8 mouse cellular contexts compared by ENCODE assay signal in the genomic region with DNA sequence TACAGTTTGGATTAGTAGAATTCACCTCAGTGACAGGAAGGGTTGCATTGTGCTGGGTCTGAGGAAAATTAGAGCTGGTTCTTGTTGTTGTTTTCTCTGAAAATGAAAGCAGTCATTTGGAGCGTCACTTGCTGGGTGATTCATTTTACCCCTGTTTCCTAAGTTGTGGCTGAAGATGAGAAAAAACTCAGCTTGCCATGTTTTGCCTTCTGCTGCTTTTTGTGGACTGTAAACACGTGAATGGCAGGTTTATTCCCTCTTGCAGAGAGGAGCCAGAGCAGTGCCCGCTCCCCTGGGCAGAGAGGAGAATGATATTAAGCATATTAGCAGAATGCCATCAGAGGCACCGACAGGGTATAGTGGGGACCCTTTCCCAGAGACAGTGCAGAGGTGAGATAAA.
DNase-seq lines count a peak whose midpoint lies in the region; ATAC-seq and TF ChIP-seq lines count a peak whose summit lies in the region.

No protein-coding gene starts in this region.

- peaks cover 70% of the 10 kb centered on the region for H3K79me2 ChIP-seq in C2C12 (ENCODE audit: control insufficient read depth, insufficient read depth)

- H3K36me3 ChIP-seq in C2C12 (ENCODE audit: control insufficient read depth, insufficient read depth), result no peaks in the 10 kb centered on the region
- no peaks in the 10 kb centered on the region for H3K36me3 ChIP-seq in forebrain, embryonic 12.5 days (replicated peaks)
- no peaks in the 10 kb centered on the region for H3K36me3 ChIP-seq in limb, embryonic 15.5 days
- no peaks in the 10 kb centered on the region for H3K36me3 ChIP-seq in stomach, embryonic 15.5 days

- DNase-seq in gastrocnemius, adult 2 months, result no peak
- DNase-seq in gastrocnemius, adult 18-20 months (ENCODE audit: low spot score), result no peak
- no peak for DNase-seq in cerebellum, adult 8-10 months
- no peak for DNase-seq in ovary, postnatal 14 days (ENCODE audit: low spot score)

- H3K79me3 ChIP-seq in C2C12 (ENCODE audit: low read depth), result peaks cover 55% of the 10 kb centered on the region

- H3K27ac ChIP-seq in gastrocnemius, adult 2 months, result peak overlapping the region; percentile 94
- 0 out of 2 replicates have a peak overlapping the region, but pooled peaks have one; percentile 46 for H3K27ac ChIP-seq in forebrain, embryonic 12.5 days
- H3K27ac ChIP-seq in limb, embryonic 15.5 days, result no peak overlapping the region
- H3K27ac ChIP-seq in stomach, embryonic 15.5 days, result peak overlapping the region; percentile 35; the same call in 1 of the 2 replicates

- peak overlapping the region; percentile 65 for H3K4me2 ChIP-seq in forebrain, embryonic 12.5 days
- peak overlapping the region; percentile 49 for H3K4me2 ChIP-seq in limb, embryonic 15.5 days
- H3K4me2 ChIP-seq in stomach, embryonic 15.5 days, result peak overlapping the region; percentile 53

- TF ChIP-seq CTCF in gastrocnemius, adult 2 months (IDR thresholded peaks at IDR 0.05), result no peak
- TF ChIP-seq CTCF in C2C12 (IDR thresholded peaks at IDR 0.05; ENCODE audit: control insufficient read depth, insufficient read depth, insufficient read length), result no peak

- 6% methylated on average over 4 of the region's 4 CpGs for WGBS in forebrain, embryonic 12.5 days
- 13% methylated on average over 4 of the region's 4 CpGs for WGBS in limb, embryonic 15.5 days
- WGBS in stomach, embryonic 15.5 days, result 13% methylated on average over 4 of the region's 4 CpGs

- H3K27me3 ChIP-seq in C2C12 (ENCODE audit: control insufficient read depth, insufficient read depth, insufficient read length), result no peaks in the 10 kb centered on the region
- H3K27me3 ChIP-seq in forebrain, embryonic 12.5 days, result no peaks in the 10 kb centered on the region
- H3K27me3 ChIP-seq in limb, embryonic 15.5 days, result no peaks in the 10 kb centered on the region
- H3K27me3 ChIP-seq in stomach, embryonic 15.5 days (replicated peaks), result no peaks in the 10 kb centered on the region

- H3K4me3 ChIP-seq in gastrocnemius, adult 2 months, result peak overlapping the region; percentile 90
- H3K4me3 ChIP-seq in C2C12 (ENCODE audit: insufficient read depth, poor library complexity, severe bottlenecking), result no peak overlapping the region
- peak overlapping the region; percentile 57 for H3K4me3 ChIP-seq in forebrain, embryonic 12.5 days (replicated peaks)
- peak overlapping the region; percentile 50 for H3K4me3 ChIP-seq in limb, embryonic 15.5 days
- peak overlapping the region; percentile 25 for H3K4me3 ChIP-seq in stomach, embryonic 15.5 days (replicated peaks)

- no peaks in the 10 kb centered on the region for H3K9me3 ChIP-seq in forebrain, embryonic 12.5 days
- H3K9me3 ChIP-seq in limb, embryonic 15.5 days, result no peaks in the 10 kb centered on the region
- H3K9me3 ChIP-seq in stomach, embryonic 15.5 days, result no peaks in the 10 kb centered on the region

- no peak for ATAC-seq in forebrain, embryonic 12.5 days (ENCODE audit: low FRiP score)
- no peak for ATAC-seq in limb, embryonic 15.5 days (ENCODE audit: insufficient number of reproducible peaks, low FRiP score, low TSS enrichment, low read depth)
- no peak for ATAC-seq in stomach, embryonic 15.5 days (ENCODE audit: insufficient read depth, low FRiP score, low read depth)

- peaks cover 42% of the 10 kb centered on the region for H3K4me1 ChIP-seq in forebrain, embryonic 12.5 days
- peaks cover 29% of the 10 kb centered on the region for H3K4me1 ChIP-seq in limb, embryonic 15.5 days
- H3K4me1 ChIP-seq in stomach, embryonic 15.5 days, result peaks cover 22% of the 10 kb centered on the region

- H3K9ac ChIP-seq in forebrain, embryonic 12.5 days, result peak overlapping the region; percentile 49
- no peak overlapping the region for H3K9ac ChIP-seq in limb, embryonic 15.5 days
- no peak overlapping the region for H3K9ac ChIP-seq in stomach, embryonic 15.5 days

- H3ac ChIP-seq in C2C12 (ENCODE audit: control insufficient read depth, insufficient read length, low read depth), result peak overlapping the region; percentile 52

- intact Hi-C loops in gastrocnemius, adult 2 months (cut with DNase I), result loop anchor here (5.0 kb wide), 1 partner anchor 52 kb away; no protein-coding TSS in a partner anchor

TF ChIP-seq in C2C12, 6 proteins besides CTCF, POLR2A, EP300 and RAD21:
- no peak for TF ChIP-seq FOSL1 (IDR thresholded peaks at IDR 0.05; ENCODE audit: insufficient read depth, low read length, poor library complexity, severe bottlenecking)
- no peak for TF ChIP-seq MYOD1 (IDR thresholded peaks at IDR 0.05; ENCODE audit: control insufficient read depth, insufficient read length, low read depth)
- no peak for TF ChIP-seq CEBPB (IDR thresholded peaks at IDR 0.05; ENCODE audit: low read depth)
- no peak for TF ChIP-seq MAX (IDR thresholded peaks at IDR 0.05)
- TF ChIP-seq MYOG (IDR thresholded peaks at IDR 0.05; ENCODE audit: control insufficient read depth, extremely low read depth, insufficient read length), result no peak
- no peak for TF ChIP-seq USF1 (IDR thresholded peaks at IDR 0.05; ENCODE audit: low read depth)
